Mouse (Mus musculus) A20 (cell line): ENCODE results near the gene Kdm2b.

ENCODE experiments used
- DNase-seq: peaks from one replicate; pipeline ENCODE4 v3.0.0-alpha.2; 2011; ENCODE audit warnings: low read depth, low spot score

The Kdm2b gene

GRCm38 (mm10) chr5:122849521-122850318 is 139.9 kb downstream of the Kdm2b start, which contains the start of gene Rnf34:
Rnf34 (plus strand) TSS chr5:122850048.
- DNase-seq = peak; percentile 98

- no peak for DNase-seq
Measured at GRCm38 (mm10) chr5:122843799-122844198, 145.8 kb downstream of the Kdm2b start.

- no peak for DNase-seq
Measured at GRCm38 (mm10) chr5:122841126-122841525, 148.5 kb downstream of the Kdm2b start.

GRCm38 (mm10) chr5:122832996-122833395 is 156.6 kb downstream of the Kdm2b start:
- DNase-seq = peak; percentile 81

GRCm38 (mm10) chr5:122832536-122832935 is 157.1 kb downstream of the Kdm2b start:
- peak; percentile 87 for DNase-seq

GRCm38 (mm10) chr5:122825099-122825498 is 164.5 kb downstream of the Kdm2b start:
- no peak for DNase-seq

GRCm38 (mm10) chr5:122824450-122824849 is 165.2 kb downstream of the Kdm2b start:
- peak; percentile 90 for DNase-seq

GRCm38 (mm10) chr5:122823976-122824375 is 165.6 kb downstream of the Kdm2b start:
- DNase-seq = peak; percentile 77

- no peak for DNase-seq
Measured at GRCm38 (mm10) chr5:122822441-122822840, 167.2 kb downstream of the Kdm2b start.

GRCm38 (mm10) chr5:122821524-122821885 is 168.1 kb downstream of the Kdm2b start:
- no peak for DNase-seq

GRCm38 (mm10) chr5:122820777-122821523 is 168.7 kb downstream of the Kdm2b start, which contains the start of gene Anapc5:
Anapc5 (minus strand) TSS chr5:122821339.
- peak; percentile 99 for DNase-seq
